Mouse (Mus musculus) thymus, postnatal 0 days (tissue): ENCODE measurements around the gene Pdcd7. TPM values are rescaled to one million over a fixed set of nuclear protein-coding genes. Genes with fewer than 3 reads are reported as not detected.

Experiments
- DNase-seq: peaks from one replicate; pipeline ENCODE4 v3.0.0-alpha.2; 2015; ENCODE audit warnings: low spot score
- polyA plus RNA-seq: library from polyadenylated mRNA; unstranded; fragments of >200 nt; fragmentation: Nextera tagmentation; extraction: Ambion mirVana; gene quantifications from 2 replicates; pipeline ENCODE4 v1.2.1, GENCODE M21; 2015

The Pdcd7 gene
- polyA plus RNA-seq, 1 experiment from 2014 or later, result 18.6 TPM

GRCm38 (mm10) chr9:65393606-65394005, 47.7 kb downstream of the Pdcd7 start:
- no peak for DNase-seq

GRCm38 (mm10) chr9:65394360-65394759, 48.5 kb downstream of the Pdcd7 start:
- DNase-seq, result no peak

DNA sequence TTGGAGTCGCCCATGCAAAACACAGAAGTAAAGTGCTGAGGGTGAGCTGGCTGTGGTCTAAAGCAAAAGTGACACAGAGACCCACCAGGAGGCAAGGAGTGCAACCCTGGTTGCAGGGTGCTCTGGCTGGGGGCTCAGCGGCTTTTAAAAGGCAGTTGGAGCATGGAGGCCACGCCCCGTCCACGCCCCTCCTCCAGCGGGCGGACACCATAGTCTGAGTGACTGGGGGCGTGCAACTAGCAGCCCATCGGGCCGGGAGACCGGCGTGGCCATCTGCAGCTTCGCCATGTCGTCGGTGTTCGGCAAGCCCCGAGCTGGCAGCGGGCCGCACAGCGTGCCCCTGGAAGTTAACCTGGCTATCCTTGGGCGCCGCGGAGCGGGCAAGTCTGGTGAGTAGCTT, 52.4 kb downstream of the Pdcd7 start, which contains the start of gene Rasl12:
TSS of gene Rasl12 (plus strand) at position 228 of the 400 bp plus-strand sequence.
- DNase-seq, result peak; percentile 59

DNA sequence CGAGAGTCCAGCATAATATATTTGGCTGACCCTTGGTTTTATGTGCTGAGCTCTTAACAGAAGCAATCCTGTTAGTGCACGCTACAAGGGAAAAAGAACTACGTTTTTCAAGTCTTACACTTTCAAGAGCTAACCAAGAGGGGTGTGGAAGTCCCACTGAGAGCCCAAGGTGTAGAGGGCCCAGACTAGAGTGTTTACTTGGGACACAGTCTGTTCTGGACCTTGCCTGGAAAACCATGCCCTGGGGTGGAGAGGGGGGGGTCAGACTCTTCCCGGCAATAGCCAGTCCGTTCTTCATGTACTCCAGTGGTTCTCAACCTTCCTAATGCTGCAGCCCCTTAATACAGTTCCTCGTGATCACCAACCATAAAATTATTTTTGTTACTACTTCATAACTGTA, 54.0 kb downstream of the Pdcd7 start:
- DNase-seq, result no peak

- no peak for DNase-seq
These were observed 58.7 kb downstream of the Pdcd7 start for GRCm38 (mm10) chr9:65404331-65405183.

DNA sequence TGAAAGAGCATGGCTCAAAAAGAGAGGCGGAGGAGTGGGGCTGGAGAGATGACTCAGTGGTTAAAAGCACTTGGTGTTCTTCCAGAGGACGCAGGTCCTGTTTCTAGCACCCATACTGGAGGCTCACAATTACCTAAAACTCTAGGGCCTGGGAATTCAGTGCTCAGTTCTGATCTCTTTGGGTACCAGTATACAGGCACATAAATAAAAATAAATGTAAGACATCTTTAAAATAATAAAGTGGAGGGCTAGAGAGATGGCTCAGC, 59.2 kb downstream of the Pdcd7 start:
- no peak for DNase-seq

DNA sequence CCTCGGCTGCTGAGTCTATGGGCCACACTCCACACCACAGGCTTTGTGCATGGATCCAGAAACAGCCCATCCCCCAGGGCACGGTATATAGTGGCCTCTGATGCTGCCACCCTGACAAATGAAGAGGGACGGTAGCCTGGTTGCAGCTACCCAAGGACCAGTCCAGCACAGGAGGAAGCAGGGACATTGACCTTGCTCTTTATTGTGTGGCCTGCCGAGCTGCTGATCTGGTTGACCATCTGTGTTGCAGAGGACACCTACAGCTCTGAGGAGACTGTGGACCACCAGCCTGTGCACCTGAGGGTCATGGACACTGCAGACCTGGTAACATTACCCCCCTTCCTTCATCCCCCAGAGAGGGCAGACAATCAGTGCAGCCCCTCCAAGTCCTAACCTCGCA, 61.4 kb downstream of the Pdcd7 start:
- no peak for DNase-seq

- no peak for DNase-seq
These were observed 62.0 kb downstream of the Pdcd7 start for GRCm38 (mm10) chr9:65407861-65408260.

DNA sequence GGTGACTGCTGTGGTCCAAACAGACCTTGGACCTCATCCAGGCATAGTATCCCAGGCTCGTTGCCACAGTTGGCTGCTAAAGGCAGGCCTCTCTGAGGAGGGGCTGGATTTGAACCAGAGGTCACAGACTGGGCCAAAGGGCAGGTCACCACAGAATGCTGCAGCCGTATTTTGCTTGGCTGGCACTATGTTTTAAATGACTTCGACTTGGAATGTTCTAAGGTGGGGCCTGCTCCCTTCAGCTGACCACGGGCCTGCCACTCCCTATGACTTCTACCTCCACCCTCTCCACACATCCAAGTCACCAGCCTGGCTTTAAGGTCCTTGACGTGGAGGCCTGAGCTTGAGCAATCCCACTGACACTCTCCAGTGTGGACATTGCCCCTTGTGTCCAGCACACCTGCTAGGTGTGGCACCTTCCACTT, 63.0 kb downstream of the Pdcd7 start:
- no peak for DNase-seq

Other genes with a start within 250 kb of the Pdcd7 start
- 4.9 and 5.0 TPM in 2 replicates for gene Igdcc4, start 244.6 kb upstream of the Pdcd7 start, polyA plus RNA-seq
- gene Igdcc3, start 204.9 kb upstream of the Pdcd7 start, polyA plus RNA-seq, result 0.09 TPM in 1 of 2 replicates, not detected in the other
- 6.0 and 7.3 TPM in 2 replicates for gene Parp16, start 150.8 kb upstream of the Pdcd7 start, polyA plus RNA-seq
- gene Cilp, start 80.9 kb upstream of the Pdcd7 start, polyA plus RNA-seq, result 0.61 and 0.77 TPM in 2 replicates
- 49.8 and 55.5 TPM in 2 replicates for gene Clpx, start 51.8 kb upstream of the Pdcd7 start, polyA plus RNA-seq
- gene Ubap1l, start 14.9 kb downstream of the Pdcd7 start, polyA plus RNA-seq, result 0.12 and 0.22 TPM in 2 replicates
- 0.37 and 0.55 TPM in 2 replicates for gene Kbtbd13, start 45.5 kb downstream of the Pdcd7 start, polyA plus RNA-seq
- gene Rasl12, start 52.4 kb downstream of the Pdcd7 start, polyA plus RNA-seq, result 2.0 and 2.2 TPM in 2 replicates
- gene Slc51b, start 76.9 kb downstream of the Pdcd7 start, polyA plus RNA-seq, result 0.21 TPM in 1 of 2 replicates, not detected in the other
- gene Mtfmt, start 89.7 kb downstream of the Pdcd7 start, polyA plus RNA-seq, result 19.5 and 23.5 TPM in 2 replicates
- gene Spg21, start 114.8 kb downstream of the Pdcd7 start, polyA plus RNA-seq, result 105 and 115 TPM in 2 replicates
- gene Ankdd1a, start 174.1 kb downstream of the Pdcd7 start, polyA plus RNA-seq, result 0.12 TPM in 2 replicates
- 12.2 and 14.9 TPM in 2 replicates for gene Plekho2, start 233.9 kb downstream of the Pdcd7 start, polyA plus RNA-seq
- gene Pif1, start 241.1 kb downstream of the Pdcd7 start, polyA plus RNA-seq, result 14.4 and 17.4 TPM in 2 replicates